Mouse (Mus musculus): ENCODE results near the gene Abraxas1. TPM values are rescaled to one million over a fixed set of nuclear protein-coding genes. Genes with fewer than 3 reads are reported as not detected.

Gene Abraxas1
- 10 to 100 TPM; 11.5 to 12.7 TPM for total RNA-seq (2021)
- long read RNA-seq, experiment 1, transcript Abraxas1-209 (10 exons, 1,668 nt) = major isoform, 5 of 10 reads
- long read RNA-seq, experiment 1, partial matches to known transcripts = 1 of 10 reads
- long read RNA-seq, experiment 1, other reads (novel, unspliced or antisense) = 2 of 10 reads
- long read RNA-seq, experiment 2, partial matches to known transcripts = 0 of 4 reads
- long read RNA-seq, experiment 2, other reads (novel, unspliced or antisense) = 1 of 4 reads

GRCm38 (mm10) chr5:100820483-100821184, at the start of gene Abraxas1:
Abraxas1 (minus strand) TSS chr5:100820965.
- DNase-seq = peak; percentile 94 to 95

GRCm38 (mm10) chr5:100869197-100869895, 48.6 kb upstream of the Abraxas1 start:
- no peak for DNase-seq

- no peak for DNase-seq
These were observed 45.4 kb upstream of the Abraxas1 start for GRCm38 (mm10) chr5:100866183-100866582.

- DNase-seq = peak; percentile 22 to 25
These were observed 43.7 kb upstream of the Abraxas1 start for GRCm38 (mm10) chr5:100864438-100864837.

- no peak for DNase-seq
These were observed 42.3 kb upstream of the Abraxas1 start for GRCm38 (mm10) chr5:100863091-100863490.

- DNase-seq = peak; percentile 66 to 76
These were observed 41.0 kb upstream of the Abraxas1 start for GRCm38 (mm10) chr5:100861811-100862210.

- DNase-seq = no peak
These were observed 40.4 kb upstream of the Abraxas1 start for GRCm38 (mm10) chr5:100861140-100861539.

GRCm38 (mm10) chr5:100860417-100861053, 39.8 kb upstream of the Abraxas1 start:
- DNase-seq = peak; percentile 66

GRCm38 (mm10) chr5:100856552-100856951, 35.8 kb upstream of the Abraxas1 start:
- no peak for DNase-seq

- DNase-seq = no peak
These were observed 33.2 kb upstream of the Abraxas1 start for GRCm38 (mm10) chr5:100853963-100854362.

- no peak for DNase-seq
These were observed 26.4 kb upstream of the Abraxas1 start for GRCm38 (mm10) chr5:100847143-100847542.

GRCm38 (mm10) chr5:100846599-100846920, 25.8 kb upstream of the Abraxas1 start:
- no peak for DNase-seq

GRCm38 (mm10) chr5:100845848-100846598, 25.3 kb upstream of the Abraxas1 start:
- peak; percentile 87 to 89 for DNase-seq

- peak; percentile 50 to 72 for DNase-seq
These were observed 24.7 kb upstream of the Abraxas1 start, which contains the start of gene Gpat3 for GRCm38 (mm10) chr5:100845485-100845847. Gpat3 (plus strand) TSS chr5:100845713.

- DNase-seq = no peak
These were observed 23.7 kb upstream of the Abraxas1 start for GRCm38 (mm10) chr5:100844485-100844884.

- no peak for DNase-seq
These were observed 17.1 kb upstream of the Abraxas1 start for GRCm38 (mm10) chr5:100837907-100838306.

GRCm38 (mm10) chr5:100835862-100836538, 15.2 kb upstream of the Abraxas1 start:
- peak in 1 of 2 experiments; percentile 29 for DNase-seq

- DNase-seq = no peak
These were observed 13.1 kb upstream of the Abraxas1 start for GRCm38 (mm10) chr5:100833841-100834240.

- DNase-seq = no peak
These were observed 11.9 kb upstream of the Abraxas1 start for GRCm38 (mm10) chr5:100832680-100833079.

GRCm38 (mm10) chr5:100828701-100829100, 7.9 kb upstream of the Abraxas1 start:
- DNase-seq = no peak

- no peak for DNase-seq
These were observed 5.8 kb upstream of the Abraxas1 start for GRCm38 (mm10) chr5:100826531-100826930.
